Mouse (Mus musculus): ENCODE results near the gene March1.

- TF ChIP-seq MAX (IDR thresholded peaks at IDR 0.05) (no peak), FOSL1 (IDR thresholded peaks at IDR 0.05; ENCODE audit: insufficient read depth, low read length, poor library complexity, severe bottlenecking) (no peak), MYOD1 (IDR thresholded peaks at IDR 0.05; ENCODE audit: control insufficient read depth, insufficient read length, low read depth) (no peak), CTCF (IDR thresholded peaks at IDR 0.05; ENCODE audit: control insufficient read depth, insufficient read depth, insufficient read length) (no peak)
Observed at GRCm38 (mm10) chr8:66269546-66269945, 651.8 kb downstream of the March1 start.

Data from C2C12 (cell line).